Mouse (Mus musculus): Measurements from ENCODE around the gene Nfib. TPM values are rescaled to one million over a fixed set of nuclear protein-coding genes. Genes with fewer than 3 reads are reported as not detected.

Gene Nfib
- polyA plus RNA-seq, 1 experiment from 2014 or later, result 75.7 TPM

- 85% methylated on average over 6 of the region's 6 CpGs for WGBS
- H3K27me3 ChIP-seq (replicated peaks; ENCODE audit: control insufficient read depth, insufficient read depth, low read length), result no peaks in the 10 kb centered on the region
- no peak overlapping the region for H3K27ac ChIP-seq (ENCODE audit: low read depth, low read length)
- H3K9ac ChIP-seq (ENCODE audit: low read depth, low read length), result no peak overlapping the region
- H3K9me3 ChIP-seq (ENCODE audit: control insufficient read depth, low read length), result no peaks in the 10 kb centered on the region
- no peak overlapping the region for H3K4me2 ChIP-seq (ENCODE audit: low read length)
- ATAC-seq, result no peak
- H3K4me1 ChIP-seq (ENCODE audit: control insufficient read depth, insufficient read depth, low read depth, low read length), result peaks cover 3% of the 10 kb centered on the region; the same call in 1 of the 2 replicates
- H3K4me3 ChIP-seq (ENCODE audit: low read length), result no peak overlapping the region
- H3K36me3 ChIP-seq (ENCODE audit: control insufficient read depth, insufficient read depth, low read length), result no peaks in the 10 kb centered on the region
Measured at GRCm38 (mm10) chr4:82363951-82364350, 341.6 kb downstream of the Nfib start.

- no peak overlapping the region for H3K9ac ChIP-seq (ENCODE audit: low read depth, low read length)
- no peak for ATAC-seq
- no peaks in the 10 kb centered on the region for H3K27me3 ChIP-seq (replicated peaks; ENCODE audit: control insufficient read depth, insufficient read depth, low read length)
- no peak overlapping the region for H3K4me3 ChIP-seq (ENCODE audit: low read length)
- H3K4me1 ChIP-seq (ENCODE audit: control insufficient read depth, insufficient read depth, low read depth, low read length), result peaks cover 3% of the 10 kb centered on the region; the same call in 1 of the 2 replicates
- WGBS, result 67% methylated on average over 3 of the region's 3 CpGs
- no peaks in the 10 kb centered on the region for H3K36me3 ChIP-seq (ENCODE audit: control insufficient read depth, insufficient read depth, low read length)
- H3K27ac ChIP-seq (ENCODE audit: low read depth, low read length), result no peak overlapping the region
- H3K9me3 ChIP-seq (ENCODE audit: control insufficient read depth, low read length), result no peaks in the 10 kb centered on the region
- no peak overlapping the region for H3K4me2 ChIP-seq (ENCODE audit: low read length)
Measured at GRCm38 (mm10) chr4:82362294-82362693, 343.3 kb downstream of the Nfib start.

GRCm38 (mm10) chr4:82360081-82360511, 345.5 kb downstream of the Nfib start:
- Histone ChIP-seq H3K4me1 (ENCODE audit: control insufficient read depth, insufficient read depth, low read depth, low read length) (peaks cover 3% of the 10 kb centered on the region; the same call in 1 of the 2 replicates), H3K36me3 (ENCODE audit: control insufficient read depth, insufficient read depth, low read length) (no peaks in the 10 kb centered on the region), H3K9me3 (ENCODE audit: control insufficient read depth, low read length) (no peaks in the 10 kb centered on the region), H3K4me3 (ENCODE audit: low read length) (no peak overlapping the region), H3K27me3 (replicated peaks; ENCODE audit: control insufficient read depth, insufficient read depth, low read length) (no peaks in the 10 kb centered on the region), H3K27ac (ENCODE audit: low read depth, low read length) (no peak overlapping the region), H3K4me2 (ENCODE audit: low read length) (no peak overlapping the region), H3K9ac (ENCODE audit: low read depth, low read length) (no peak overlapping the region)
- WGBS, result 55% methylated on average over 4 of the region's 4 CpGs
- ATAC-seq, result no peak; the same call in 1 of the 2 replicates

GRCm38 (mm10) chr4:82359110-82359509, 346.4 kb downstream of the Nfib start:
- H3K4me2 ChIP-seq (ENCODE audit: low read length), result no peak overlapping the region
- no peak for ATAC-seq
- 88% methylated on average over 3 of the region's 3 CpGs for WGBS
- H3K27ac ChIP-seq (ENCODE audit: low read depth, low read length), result no peak overlapping the region
- H3K36me3 ChIP-seq (ENCODE audit: control insufficient read depth, insufficient read depth, low read length), result no peaks in the 10 kb centered on the region
- no peaks in the 10 kb centered on the region for H3K27me3 ChIP-seq (replicated peaks; ENCODE audit: control insufficient read depth, insufficient read depth, low read length)
- H3K4me3 ChIP-seq (ENCODE audit: low read length), result no peak overlapping the region
- peaks cover 3% of the 10 kb centered on the region; the same call in 1 of the 2 replicates for H3K4me1 ChIP-seq (ENCODE audit: control insufficient read depth, insufficient read depth, low read depth, low read length)
- no peaks in the 10 kb centered on the region for H3K9me3 ChIP-seq (ENCODE audit: control insufficient read depth, low read length)
- H3K9ac ChIP-seq (ENCODE audit: low read depth, low read length), result no peak overlapping the region

- no peak overlapping the region for H3K4me3 ChIP-seq (ENCODE audit: low read length)
- no peak for ATAC-seq
- H3K4me2 ChIP-seq (ENCODE audit: low read length), result no peak overlapping the region
- no peak overlapping the region for H3K27ac ChIP-seq (ENCODE audit: low read depth, low read length)
- H3K27me3 ChIP-seq (replicated peaks; ENCODE audit: control insufficient read depth, insufficient read depth, low read length), result no peaks in the 10 kb centered on the region
- H3K36me3 ChIP-seq (ENCODE audit: control insufficient read depth, insufficient read depth, low read length), result 0 out of 2 replicates have a peak, but pooled peaks cover 5% of the 10 kb centered on the region
- H3K9me3 ChIP-seq (ENCODE audit: control insufficient read depth, low read length), result no peaks in the 10 kb centered on the region
- peaks cover 7% of the 10 kb centered on the region for H3K4me1 ChIP-seq (ENCODE audit: control insufficient read depth, insufficient read depth, low read depth, low read length)
- WGBS, result 94% methylated on average over 1 of the region's 1 CpGs
- no peak overlapping the region for H3K9ac ChIP-seq (ENCODE audit: low read depth, low read length)
Measured at GRCm38 (mm10) chr4:82349006-82349405, 356.5 kb downstream of the Nfib start.

GRCm38 (mm10) chr4:82344787-82345186, 360.8 kb downstream of the Nfib start:
- H3K9ac ChIP-seq (ENCODE audit: low read depth, low read length), result no peak overlapping the region
- peaks cover 7% of the 10 kb centered on the region for H3K4me1 ChIP-seq (ENCODE audit: control insufficient read depth, insufficient read depth, low read depth, low read length)
- H3K4me3 ChIP-seq (ENCODE audit: low read length), result no peak overlapping the region
- no peaks in the 10 kb centered on the region for H3K27me3 ChIP-seq (replicated peaks; ENCODE audit: control insufficient read depth, insufficient read depth, low read length)
- 6% methylated on average over 4 of the region's 4 CpGs for WGBS
- ATAC-seq, result peak; percentile 82
- no peaks in the 10 kb centered on the region for H3K36me3 ChIP-seq (ENCODE audit: control insufficient read depth, insufficient read depth, low read length)
- H3K9me3 ChIP-seq (ENCODE audit: control insufficient read depth, low read length), result no peaks in the 10 kb centered on the region
- peak overlapping the region; percentile 39 for H3K27ac ChIP-seq (ENCODE audit: low read depth, low read length)
- H3K4me2 ChIP-seq (ENCODE audit: low read length), result no peak overlapping the region

- Histone ChIP-seq H3K9ac (ENCODE audit: low read depth, low read length) (no peak overlapping the region), H3K36me3 (ENCODE audit: control insufficient read depth, insufficient read depth, low read length) (no peaks in the 10 kb centered on the region), H3K27ac (ENCODE audit: low read depth, low read length) (peak overlapping the region; percentile 39), H3K27me3 (replicated peaks; ENCODE audit: control insufficient read depth, insufficient read depth, low read length) (no peaks in the 10 kb centered on the region), H3K4me1 (ENCODE audit: control insufficient read depth, insufficient read depth, low read depth, low read length) (peaks cover 7% of the 10 kb centered on the region), H3K4me2 (ENCODE audit: low read length) (no peak overlapping the region), H3K4me3 (ENCODE audit: low read length) (no peak overlapping the region), H3K9me3 (ENCODE audit: control insufficient read depth, low read length) (no peaks in the 10 kb centered on the region)
- whole genome bisulfite sequencing, result 50% methylated on average over 6 of the region's 6 CpGs
- peak; percentile 46; the same call in 1 of the 2 replicates for ATAC-seq
Measured at GRCm38 (mm10) chr4:82344224-82344623, 361.3 kb downstream of the Nfib start.

GRCm38 (mm10) chr4:82338930-82339329, 366.6 kb downstream of the Nfib start:
- Histone ChIP-seq H3K4me3 (ENCODE audit: low read length) (no peak overlapping the region), H3K4me2 (ENCODE audit: low read length) (no peak overlapping the region), H3K9ac (ENCODE audit: low read depth, low read length) (no peak overlapping the region), H3K27ac (ENCODE audit: low read depth, low read length) (no peak overlapping the region), H3K9me3 (ENCODE audit: control insufficient read depth, low read length) (no peaks in the 10 kb centered on the region), H3K27me3 (replicated peaks; ENCODE audit: control insufficient read depth, insufficient read depth, low read length) (no peaks in the 10 kb centered on the region), H3K4me1 (ENCODE audit: control insufficient read depth, insufficient read depth, low read depth, low read length) (0 out of 2 replicates have a peak, but pooled peaks cover 3% of the 10 kb centered on the region), H3K36me3 (ENCODE audit: control insufficient read depth, insufficient read depth, low read length) (no peaks in the 10 kb centered on the region)
- 81% methylated on average over 6 of the region's 6 CpGs for WGBS
- no peak for ATAC-seq

- Histone ChIP-seq H3K4me2 (ENCODE audit: low read length) (no peak overlapping the region), H3K9me3 (ENCODE audit: control insufficient read depth, low read length) (no peaks in the 10 kb centered on the region), H3K4me1 (ENCODE audit: control insufficient read depth, insufficient read depth, low read depth, low read length) (0 out of 2 replicates have a peak, but pooled peaks cover 3% of the 10 kb centered on the region), H3K27ac (ENCODE audit: low read depth, low read length) (no peak overlapping the region), H3K36me3 (ENCODE audit: control insufficient read depth, insufficient read depth, low read length) (no peaks in the 10 kb centered on the region), H3K27me3 (replicated peaks; ENCODE audit: control insufficient read depth, insufficient read depth, low read length) (no peaks in the 10 kb centered on the region), H3K4me3 (ENCODE audit: low read length) (no peak overlapping the region), H3K9ac (ENCODE audit: low read depth, low read length) (no peak overlapping the region)
- WGBS, result 62% methylated on average over 3 of the region's 3 CpGs
- no peak for ATAC-seq
Measured at GRCm38 (mm10) chr4:82338481-82338880, 367.1 kb downstream of the Nfib start.

Measured in hindbrain, embryonic 16.5 days (tissue).